Mouse (Mus musculus): ENCODE data around the gene Sorcs2. TPM values are rescaled to one million over a fixed set of nuclear protein-coding genes. Genes with fewer than 3 reads are reported as not detected.

Sorcs2 gene
- total and polyA plus RNA-seq, 2 experiments from 2014 or later: 12.4 to 50.3 TPM

DNA sequence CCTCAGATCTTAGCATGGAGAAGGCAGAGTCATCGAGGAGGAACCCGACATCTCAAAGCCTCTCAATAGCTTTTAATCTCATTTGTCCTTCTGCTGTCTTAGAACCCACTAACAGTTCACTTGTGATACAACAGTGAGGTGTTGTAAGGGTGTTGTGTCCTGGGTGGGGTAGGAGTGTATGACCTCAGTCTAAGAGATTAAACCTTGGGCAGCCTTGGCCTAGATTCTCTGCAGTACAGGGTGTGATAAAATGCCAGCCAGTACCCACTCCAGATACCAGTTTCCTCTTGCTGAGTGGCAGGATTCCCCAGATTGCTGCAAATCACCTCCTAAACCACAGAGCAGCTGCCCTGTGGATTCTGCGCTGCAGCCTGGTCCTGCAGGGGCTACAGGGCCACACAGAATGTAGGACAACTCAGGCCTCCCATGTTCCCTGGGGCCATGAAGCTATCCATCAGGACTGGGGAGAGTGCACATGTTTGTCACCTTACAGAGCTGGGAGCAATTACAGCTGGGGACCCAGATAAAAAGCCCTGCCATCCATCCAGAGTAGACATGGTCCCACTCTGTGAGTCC lies 130.7 kb downstream of the Sorcs2 start:
- WGBS: 96% methylated on average over 3 of the region's 3 CpGs

GRCm38 (mm10) chr5:36260862-36261261 lies 137.1 kb downstream of the Sorcs2 start:
- Histone ChIP-seq H3K4me1 (ENCODE audit: insufficient read depth, low read length) (peaks cover 11% of the 10 kb centered on the region), H3K9me3 (ENCODE audit: low read length) (no peaks in the 10 kb centered on the region), H3K4me3 (ENCODE audit: low read length) (no peak overlapping the region), H3K27ac (no peak overlapping the region), H3K36me3 (ENCODE audit: insufficient read depth, low read length) (no peaks in the 10 kb centered on the region), H3K4me2 (ENCODE audit: low read depth, low read length) (no peak overlapping the region; the same call in 1 of the 2 replicates), H3K27me3 (ENCODE audit: insufficient read depth, low read length) (no peaks in the 10 kb centered on the region), H3K9ac (replicated peaks; ENCODE audit: low read length) (no peak overlapping the region)
- ATAC-seq (no peak), DNase-seq (ENCODE audit: low spot score) (peak; percentile 37)
- 44% methylated on average over 12 of the region's 12 CpGs for WGBS
- no peak for TF ChIP-seq CTCF (IDR thresholded peaks at IDR 0.05; ENCODE audit: low read depth)

More for the DNA sequence above, 130.7 kb downstream of the Sorcs2 start:
- no peak for DNase-seq (ENCODE audit: low spot score)
- no peaks in the 10 kb centered on the region for H3K27me3 ChIP-seq (ENCODE audit: insufficient read depth, low read length)
- no peak overlapping the region for H3K4me3 ChIP-seq (ENCODE audit: low read length)
- no peak overlapping the region for H3K9ac ChIP-seq (replicated peaks; ENCODE audit: low read length)
- no peak overlapping the region for H3K27ac ChIP-seq
- H3K4me2 ChIP-seq (ENCODE audit: low read depth, low read length): no peak overlapping the region
- H3K4me1 ChIP-seq (ENCODE audit: insufficient read depth, low read length): no peaks in the 10 kb centered on the region
- H3K9me3 ChIP-seq (ENCODE audit: low read length): no peaks in the 10 kb centered on the region
- no peak for ATAC-seq
- TF ChIP-seq CTCF (IDR thresholded peaks at IDR 0.05; ENCODE audit: low read depth): no peak
- no peaks in the 10 kb centered on the region for H3K36me3 ChIP-seq (ENCODE audit: insufficient read depth, low read length)

GRCm38 (mm10) chr5:36259691-36260124 lies 138.2 kb downstream of the Sorcs2 start:
- peaks cover 11% of the 10 kb centered on the region for H3K4me1 ChIP-seq (ENCODE audit: insufficient read depth, low read length)
- no peak overlapping the region for H3K4me2 ChIP-seq (ENCODE audit: low read depth, low read length)
- 23% methylated on average over 6 of the region's 6 CpGs for WGBS
- no peak overlapping the region for H3K9ac ChIP-seq (replicated peaks; ENCODE audit: low read length)
- H3K27me3 ChIP-seq (ENCODE audit: insufficient read depth, low read length): no peaks in the 10 kb centered on the region
- H3K4me3 ChIP-seq (ENCODE audit: low read length): no peak overlapping the region
- H3K9me3 ChIP-seq (ENCODE audit: low read length): no peaks in the 10 kb centered on the region
- no peak overlapping the region for H3K27ac ChIP-seq
- ATAC-seq: peak; percentile 53; the same call in 1 of the 2 replicates
- no peak for TF ChIP-seq CTCF (IDR thresholded peaks at IDR 0.05; ENCODE audit: low read depth)
- H3K36me3 ChIP-seq (ENCODE audit: insufficient read depth, low read length): no peaks in the 10 kb centered on the region
- peak; percentile 48 for DNase-seq (ENCODE audit: low spot score)

GRCm38 (mm10) chr5:36258387-36259181 lies 139.4 kb downstream of the Sorcs2 start:
- WGBS: 73% methylated on average over 12 of the region's 12 CpGs

DNA sequence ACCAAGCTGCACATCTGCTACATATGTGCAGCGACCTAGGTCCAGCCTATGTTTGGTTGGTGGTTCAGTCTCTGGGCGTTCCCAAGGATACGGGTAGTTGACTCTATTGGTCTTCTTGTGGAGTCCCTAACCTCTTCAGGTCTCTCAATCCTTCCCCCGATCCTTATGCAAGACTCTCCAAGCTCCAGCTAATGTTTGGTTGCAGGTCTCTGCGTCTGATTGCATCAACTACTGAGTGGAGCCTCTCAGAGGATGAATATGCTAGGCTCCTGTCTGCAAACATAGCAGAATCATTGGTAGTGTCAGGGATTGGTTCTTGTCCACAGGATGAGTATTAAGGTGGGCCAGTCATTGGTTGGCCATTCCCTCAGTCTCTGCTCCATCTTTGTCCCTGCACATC lies 140.9 kb downstream of the Sorcs2 start:
- no peak for ATAC-seq
- H3K4me1 ChIP-seq (ENCODE audit: insufficient read depth, low read length): peaks cover 11% of the 10 kb centered on the region
- no peaks in the 10 kb centered on the region for H3K36me3 ChIP-seq (ENCODE audit: insufficient read depth, low read length)
- H3K4me2 ChIP-seq (ENCODE audit: low read depth, low read length): no peak overlapping the region
- no peak overlapping the region for H3K27ac ChIP-seq
- 94% methylated on average over 5 of the region's 5 CpGs for WGBS
- no peak overlapping the region for H3K4me3 ChIP-seq (ENCODE audit: low read length)
- no peaks in the 10 kb centered on the region for H3K9me3 ChIP-seq (ENCODE audit: low read length)
- H3K9ac ChIP-seq (replicated peaks; ENCODE audit: low read length): no peak overlapping the region
- no peak for TF ChIP-seq CTCF (IDR thresholded peaks at IDR 0.05; ENCODE audit: low read depth)
- no peak for DNase-seq (ENCODE audit: low spot score)
- H3K27me3 ChIP-seq (ENCODE audit: insufficient read depth, low read length): no peaks in the 10 kb centered on the region

More at GRCm38 (mm10) chr5:36258387-36259181, 139.4 kb downstream of the Sorcs2 start:
- H3K27me3 ChIP-seq (ENCODE audit: insufficient read depth, low read length): no peaks in the 10 kb centered on the region
- TF ChIP-seq CTCF (IDR thresholded peaks at IDR 0.05; ENCODE audit: low read depth): no peak
- H3K9me3 ChIP-seq (ENCODE audit: low read length): no peaks in the 10 kb centered on the region
- H3K4me3 ChIP-seq (ENCODE audit: low read length): no peak overlapping the region
- peak; percentile 42 for DNase-seq (ENCODE audit: low spot score)
- H3K4me2 ChIP-seq (ENCODE audit: low read depth, low read length): no peak overlapping the region
- H3K36me3 ChIP-seq (ENCODE audit: insufficient read depth, low read length): no peaks in the 10 kb centered on the region
- H3K4me1 ChIP-seq (ENCODE audit: insufficient read depth, low read length): peaks cover 11% of the 10 kb centered on the region
- H3K27ac ChIP-seq: no peak overlapping the region
- H3K9ac ChIP-seq (replicated peaks; ENCODE audit: low read length): no peak overlapping the region
- peak; percentile 28 for ATAC-seq

- no peaks in the 10 kb centered on the region for H3K36me3 ChIP-seq (ENCODE audit: insufficient read depth, low read length)
- WGBS: 54% methylated on average over 18 of the region's 18 CpGs
- no peak for TF ChIP-seq CTCF (IDR thresholded peaks at IDR 0.05; ENCODE audit: low read depth)
- no peak overlapping the region for H3K27ac ChIP-seq
- H3K9me3 ChIP-seq (ENCODE audit: low read length): no peaks in the 10 kb centered on the region
- no peak overlapping the region for H3K4me2 ChIP-seq (ENCODE audit: low read depth, low read length)
- no peak overlapping the region for H3K4me3 ChIP-seq (ENCODE audit: low read length)
- DNase-seq (ENCODE audit: low spot score) (peak; percentile 15), ATAC-seq (no peak)
- H3K27me3 ChIP-seq (ENCODE audit: insufficient read depth, low read length): no peaks in the 10 kb centered on the region
- H3K4me1 ChIP-seq (ENCODE audit: insufficient read depth, low read length): peaks cover 16% of the 10 kb centered on the region
- H3K9ac ChIP-seq (replicated peaks; ENCODE audit: low read length): no peak overlapping the region
Observed at GRCm38 (mm10) chr5:36254642-36255516, 143.1 kb downstream of the Sorcs2 start.
